Mouse (Mus musculus) neural tube, embryonic 13.5 days (tissue): ENCODE measurements around the gene Scd3. TPM values are rescaled to one million over a fixed set of nuclear protein-coding genes. Genes with fewer than 3 reads are reported as not detected.
"Not testable (repeated sequence)": the region's sequence is repeated elsewhere in the genome, so short reads cannot be mapped to it uniquely, and the experiment has no call there.

ENCODE experiments used
- ATAC-seq: fragments of 200-750 bp; cut with Nextera tagmentation; 2 replicates; pipeline ENCODE4 v1.8.0; 2017; ENCODE audit warnings: low read depth, mild to moderate bottlenecking, moderate TSS enrichment, moderate library complexity
- H3K27ac ChIP-seq: fragments of 300-500 bp; sonication (generic); replicated peaks from 2 replicates; pipeline ENCODE4 v1.5.1; 2015; ENCODE audit warnings: moderate library complexity, mild to moderate bottlenecking, inconsistent platforms
- H3K27me3 ChIP-seq: fragments of 300-500 bp; sonication (generic); 2 replicates; pipeline ENCODE4 v1.6.1; 2015; ENCODE audit warnings: mild to moderate bottlenecking, inconsistent platforms
- H3K36me3 ChIP-seq: fragments of 300-500 bp; sonication (generic); 2 replicates; pipeline ENCODE4 v1.6.1; 2015; ENCODE audit warnings: mild to moderate bottlenecking, inconsistent platforms
- H3K4me1 ChIP-seq: fragments of 300-500 bp; sonication (generic); replicated peaks from 2 replicates; pipeline ENCODE4 v1.6.1; 2015; ENCODE audit warnings: inconsistent platforms
- H3K4me2 ChIP-seq: fragments of 300-500 bp; sonication (generic); 2 replicates; pipeline ENCODE4 v1.6.1; 2015; ENCODE audit warnings: inconsistent platforms, mild to moderate bottlenecking, moderate library complexity
- H3K4me3 ChIP-seq: fragments of 300-500 bp; sonication (generic); 2 replicates; pipeline ENCODE4 v1.5.1; 2015; ENCODE audit warnings: mild to moderate bottlenecking, inconsistent platforms
- H3K9ac ChIP-seq: fragments of 300-500 bp; sonication (generic); 2 replicates; pipeline ENCODE4 v1.6.1; 2015; ENCODE audit warnings: moderate library complexity, mild to moderate bottlenecking, inconsistent platforms
- H3K9me3 ChIP-seq: fragments of 300-500 bp; sonication (generic); 2 replicates; pipeline ENCODE4 v1.6.1; 2016; ENCODE audit warnings: inconsistent platforms
- WGBS: fragments of 180-500 bp; shearing (Covaris S2); methylation state at CpG from one replicate; pipeline ENCODE4 v1.1.7; 2015; 5-methylcytosine and 5-hydroxymethylcytosine counted together
- polyA plus RNA-seq: library from polyadenylated mRNA; unstranded; fragments of >200 nt; fragmentation: Nextera tagmentation; extraction: Ambion mirVana; gene quantifications from 2 replicates; pipeline ENCODE4 v1.2.1, GENCODE M21; 2015

Gene Scd3
- polyA plus RNA-seq, 1 experiment from 2014 or later = 2.9 TPM

DNA sequence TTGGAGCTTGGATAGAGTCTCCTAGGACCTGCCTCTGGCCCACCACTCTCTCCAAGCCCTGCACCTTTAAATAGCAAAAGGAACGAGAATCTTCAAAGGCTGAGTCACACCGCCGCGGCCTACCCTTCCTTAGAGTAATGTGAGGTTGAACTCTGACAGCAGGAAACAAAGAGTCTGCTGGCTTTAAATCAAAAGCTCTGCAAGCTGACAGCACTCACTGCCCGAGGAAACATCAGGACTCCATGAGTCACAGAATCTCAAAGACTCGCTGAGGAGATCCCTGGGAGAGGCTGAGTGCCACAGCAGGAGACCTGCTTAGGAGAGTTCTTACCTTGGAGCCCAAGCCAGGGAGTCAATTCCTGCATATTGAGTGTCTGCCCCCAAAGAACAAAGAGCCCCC is 77.7 kb downstream of the Scd3 start:
- H3K9ac ChIP-seq = no peak overlapping the region; the same call in 1 of the 2 replicates
- peaks cover 48% of the 10 kb centered on the region for H3K4me1 ChIP-seq
- no peaks in the 10 kb centered on the region for H3K9me3 ChIP-seq
- no peaks in the 10 kb centered on the region for H3K36me3 ChIP-seq
- H3K27me3 ChIP-seq = no peaks in the 10 kb centered on the region
- no peak for ATAC-seq
- 7% methylated on average over 6 of the region's 6 CpGs for WGBS
- no peak overlapping the region for H3K4me3 ChIP-seq
- peak overlapping the region; percentile 25; the same call in 1 of the 2 replicates for H3K27ac ChIP-seq
- no peak overlapping the region for H3K4me2 ChIP-seq

DNA sequence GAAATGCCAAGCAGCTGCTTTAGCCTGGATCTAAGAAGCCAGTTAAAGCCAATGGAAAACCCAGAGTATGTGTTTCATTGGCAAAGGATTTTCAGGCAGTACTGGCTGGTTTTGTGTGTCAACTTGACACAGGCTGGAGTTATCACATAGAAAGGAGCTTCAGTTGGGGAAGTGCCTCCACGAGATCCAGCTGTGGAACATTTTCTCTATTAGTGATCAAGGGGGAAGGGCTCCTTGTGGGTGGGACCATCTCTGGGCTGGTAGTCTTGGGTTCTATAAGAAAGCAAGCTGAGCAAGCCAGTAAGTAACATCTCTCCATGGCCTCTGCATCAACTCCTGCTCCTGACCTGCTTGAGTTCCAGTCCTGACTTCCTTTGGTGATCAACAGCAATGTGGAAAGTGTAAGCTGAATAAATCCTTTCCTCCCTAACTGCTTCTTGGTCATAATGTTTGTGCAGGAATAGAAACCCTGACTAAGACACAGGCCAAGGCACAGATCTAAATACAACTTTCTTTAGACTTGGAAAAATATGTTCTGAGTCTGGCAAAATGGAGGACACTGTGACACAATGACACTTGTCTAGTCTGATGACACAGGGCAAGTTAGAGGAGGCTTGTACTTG is 78.9 kb downstream of the Scd3 start:
- H3K4me2 ChIP-seq, ATAC-seq, H3K9me3 ChIP-seq, H3K36me3 ChIP-seq, H3K4me3 ChIP-seq, H3K27me3 ChIP-seq: not testable (repeated sequence)
- peaks cover 48% of the 10 kb centered on the region for H3K4me1 ChIP-seq
- H3K27ac ChIP-seq = peak overlapping the region; percentile 97
- H3K9ac ChIP-seq = 0 out of 2 replicates have a peak overlapping the region, but pooled peaks have one; percentile 26
- WGBS = 72% methylated on average over 1 of the region's 1 CpGs

DNA sequence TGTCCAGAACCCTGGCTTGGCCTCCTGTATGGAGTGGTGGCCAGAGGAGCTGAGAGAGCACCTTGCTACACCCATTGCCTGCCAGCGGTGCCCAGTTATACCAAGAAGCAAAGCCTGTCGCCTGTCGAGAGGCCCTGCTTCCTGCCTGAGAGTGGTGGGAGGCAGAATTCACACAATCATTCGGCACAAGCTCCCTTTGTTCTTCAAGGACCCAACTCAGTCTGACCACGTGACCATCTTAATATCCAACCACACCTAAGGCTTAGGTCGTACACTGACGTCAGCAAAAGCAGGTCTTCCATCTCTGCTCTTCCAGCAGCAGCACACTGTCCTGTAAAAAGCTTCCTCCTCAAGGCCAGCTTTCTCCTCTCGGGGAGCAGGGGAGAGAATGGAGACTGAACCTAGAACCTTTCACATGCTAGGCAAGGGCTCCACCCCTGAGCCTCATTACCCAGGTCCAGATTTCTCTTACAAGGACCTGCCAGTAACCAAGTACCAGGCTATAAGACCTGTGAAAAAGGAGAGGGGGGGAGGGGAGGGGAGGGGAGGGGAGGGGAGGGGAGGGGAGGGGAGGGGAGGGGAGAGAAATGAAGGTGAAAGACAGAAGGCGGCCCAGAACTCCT is 79.6 kb downstream of the Scd3 start:
- 0 out of 2 replicates have a peak overlapping the region, but pooled peaks have one; percentile 26 for H3K9ac ChIP-seq
- H3K27ac ChIP-seq = peak overlapping the region; percentile 97
- no peaks in the 10 kb centered on the region for H3K36me3 ChIP-seq
- no peaks in the 10 kb centered on the region for H3K9me3 ChIP-seq
- no peak for ATAC-seq
- H3K4me3 ChIP-seq = no peak overlapping the region
- no peak overlapping the region for H3K4me2 ChIP-seq
- no peaks in the 10 kb centered on the region for H3K27me3 ChIP-seq
- 21% methylated on average over 9 of the region's 9 CpGs for WGBS
- H3K4me1 ChIP-seq = peaks cover 48% of the 10 kb centered on the region

DNA sequence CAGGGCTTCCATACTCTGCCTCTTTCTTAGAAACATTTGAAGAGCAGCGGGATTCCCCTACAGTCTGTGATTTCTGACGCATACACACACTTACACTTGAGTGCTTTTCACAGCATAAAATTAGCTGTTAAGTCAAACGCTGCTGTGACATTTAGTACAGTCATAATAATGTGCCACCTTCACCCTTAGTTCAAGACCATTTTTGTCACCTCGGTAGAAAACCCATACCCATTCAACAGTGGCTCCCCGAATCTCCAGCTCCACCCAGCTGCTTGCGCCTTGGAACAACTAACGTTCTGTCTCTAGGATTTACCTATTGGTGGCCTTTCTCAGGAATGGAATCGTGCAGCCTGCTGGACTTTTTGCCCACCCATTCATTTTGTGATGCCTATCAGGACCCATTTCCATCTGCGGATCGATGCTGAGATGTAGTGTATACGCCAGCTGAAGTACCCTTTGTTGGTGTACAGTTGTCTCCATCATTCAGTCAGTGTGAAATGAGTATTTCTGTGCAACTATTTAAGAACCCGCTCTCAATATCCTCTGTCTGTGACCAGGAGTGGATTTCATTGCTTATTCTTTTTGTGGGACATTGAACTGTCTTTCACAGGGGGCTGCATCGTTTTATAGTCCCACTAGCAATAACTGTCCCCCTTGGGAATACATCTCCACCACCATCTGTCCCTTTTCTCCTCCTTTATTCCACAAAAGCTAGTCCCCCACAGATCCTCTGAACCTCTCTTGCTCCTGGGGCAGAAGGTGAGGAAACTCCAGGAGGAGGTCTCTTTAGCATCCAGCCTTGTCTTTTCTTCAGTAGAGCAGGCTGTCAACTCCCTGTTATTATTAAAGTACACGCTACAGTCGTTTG is 80.3 kb downstream of the Scd3 start:
- H3K9me3 ChIP-seq = no peaks in the 10 kb centered on the region
- peaks cover 48% of the 10 kb centered on the region for H3K4me1 ChIP-seq
- H3K27ac ChIP-seq = peak overlapping the region; percentile 97
- peak overlapping the region; percentile 78 for H3K9ac ChIP-seq
- no peaks in the 10 kb centered on the region for H3K36me3 ChIP-seq
- H3K27me3 ChIP-seq = no peaks in the 10 kb centered on the region
- peak overlapping the region; percentile 90 for H3K4me2 ChIP-seq
- peak overlapping the region; percentile 48 for H3K4me3 ChIP-seq
- peak; percentile 25 for ATAC-seq
- WGBS = 19% methylated on average over 15 of the region's 15 CpGs

DNA sequence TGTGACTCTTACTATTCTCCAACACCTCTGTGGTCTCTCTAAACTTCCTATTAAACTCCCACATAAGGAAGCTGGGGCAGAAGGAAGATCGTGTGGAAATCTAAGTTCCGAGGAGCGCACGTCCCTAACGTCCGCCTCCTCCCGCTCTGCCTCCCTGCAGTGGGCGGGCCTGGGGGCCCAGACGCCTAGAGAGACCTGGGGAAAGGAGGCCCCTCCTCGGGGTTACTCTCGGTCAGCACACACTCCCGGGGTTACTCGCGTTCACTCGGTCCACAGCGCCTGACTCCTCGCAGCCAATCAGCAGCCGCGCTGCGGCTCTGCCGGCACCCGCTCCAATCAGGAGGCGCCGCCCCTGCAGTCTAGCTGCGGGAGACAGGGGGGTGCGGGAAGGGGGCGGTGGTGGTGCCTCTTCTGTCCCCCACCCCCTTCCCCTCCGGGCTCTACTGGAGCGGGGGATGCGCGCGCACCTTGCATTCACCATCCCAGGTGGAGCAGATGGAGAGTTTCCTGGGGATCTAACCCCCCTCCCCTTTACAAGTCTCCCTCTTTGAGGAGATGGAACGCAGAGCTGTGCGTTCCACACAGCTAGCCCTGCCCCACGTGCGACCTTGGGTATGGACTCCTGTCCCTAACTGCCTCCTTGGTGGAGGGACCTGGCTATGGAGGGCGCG is 81.1 kb downstream of the Scd3 start:
- H3K27ac ChIP-seq = peak overlapping the region; percentile 97
- H3K4me1 ChIP-seq = peaks cover 48% of the 10 kb centered on the region
- 0% methylated on average over 38 of the region's 38 CpGs for WGBS
- H3K36me3 ChIP-seq = no peaks in the 10 kb centered on the region
- peak overlapping the region; percentile 78 for H3K9ac ChIP-seq
- H3K4me3 ChIP-seq = peak overlapping the region; percentile 48
- peak; percentile 98 for ATAC-seq
- no peaks in the 10 kb centered on the region for H3K9me3 ChIP-seq
- H3K4me2 ChIP-seq = peak overlapping the region; percentile 90
- no peaks in the 10 kb centered on the region for H3K27me3 ChIP-seq

DNA sequence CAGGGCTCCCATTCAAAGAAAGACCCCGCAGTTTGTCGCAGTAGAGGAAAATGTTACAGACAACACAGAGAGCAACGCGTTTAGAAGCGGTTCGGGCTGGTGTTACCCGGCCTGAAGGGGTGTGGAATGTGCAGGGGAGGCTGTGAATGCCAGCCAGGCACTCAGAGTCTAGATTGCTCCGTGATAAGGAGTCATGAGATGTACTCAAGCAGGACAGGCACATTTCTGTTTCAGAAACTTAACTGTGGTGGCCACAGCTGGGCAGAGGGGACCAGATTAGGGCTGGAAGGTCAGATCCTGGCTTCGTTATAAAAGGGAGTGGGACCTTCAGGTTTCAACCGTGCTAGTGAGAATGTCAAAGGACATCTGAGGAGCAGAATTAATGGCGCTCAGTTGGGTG is 81.7 kb downstream of the Scd3 start:
- Histone ChIP-seq H3K36me3 (no peaks in the 10 kb centered on the region), H3K4me1 (peaks cover 48% of the 10 kb centered on the region), H3K27me3 (no peaks in the 10 kb centered on the region), H3K4me3 (peak overlapping the region; percentile 48), H3K27ac (peak overlapping the region; percentile 97), H3K9ac (peak overlapping the region; percentile 78), H3K4me2 (peak overlapping the region; percentile 90), H3K9me3 (no peaks in the 10 kb centered on the region)
- ATAC-seq = peak; percentile 71
- WGBS = 3% methylated on average over 11 of the region's 11 CpGs

DNA sequence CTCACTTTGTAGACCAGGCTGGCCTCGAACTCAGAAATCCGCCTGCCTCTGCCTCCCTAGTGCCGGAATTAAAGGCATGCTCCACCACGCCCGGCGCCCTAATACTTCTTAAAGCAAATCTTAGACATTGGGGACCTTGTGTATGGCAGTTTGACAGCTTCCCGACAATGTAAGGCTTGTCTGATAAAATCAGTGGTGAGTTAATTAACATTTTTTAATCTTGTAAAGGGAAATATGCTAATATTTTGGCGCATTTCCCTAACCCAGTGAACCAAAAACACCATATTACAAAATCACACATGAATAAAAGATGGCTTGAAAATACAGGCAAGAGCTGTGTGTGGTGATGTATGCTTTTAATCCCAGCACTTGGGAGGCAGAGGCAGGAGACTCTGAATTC is 82.5 kb downstream of the Scd3 start:
- 93% methylated on average over 8 of the region's 8 CpGs for WGBS
- no peak overlapping the region for H3K27ac ChIP-seq
- no peak for ATAC-seq
- H3K9ac ChIP-seq = no peak overlapping the region
- peaks cover 43% of the 10 kb centered on the region for H3K4me1 ChIP-seq
- H3K4me2 ChIP-seq = no peak overlapping the region
- H3K36me3 ChIP-seq = no peaks in the 10 kb centered on the region
- no peaks in the 10 kb centered on the region for H3K9me3 ChIP-seq
- H3K4me3 ChIP-seq = no peak overlapping the region
- no peaks in the 10 kb centered on the region for H3K27me3 ChIP-seq

DNA sequence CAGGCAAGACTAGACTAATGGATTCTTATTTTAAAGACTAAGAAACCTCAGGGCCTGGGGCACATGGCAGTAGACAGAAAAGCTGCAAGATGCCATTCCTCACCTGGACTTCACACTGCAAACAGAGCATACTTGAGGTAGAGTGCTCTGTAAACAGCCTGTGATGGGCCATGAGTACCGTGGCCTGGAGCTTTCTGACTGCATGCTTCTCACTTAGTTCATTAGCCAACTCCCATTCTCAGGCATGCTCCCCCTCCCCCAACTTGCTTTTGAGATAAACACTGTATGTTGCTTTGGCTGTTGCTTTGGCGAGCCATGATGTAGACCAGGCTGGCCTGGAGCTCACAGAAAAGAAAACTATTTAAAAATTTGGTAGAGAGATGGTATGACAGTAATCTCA is 83.0 kb downstream of the Scd3 start:
- no peaks in the 10 kb centered on the region for H3K9me3 ChIP-seq
- H3K27ac ChIP-seq = no peak overlapping the region
- H3K4me3 ChIP-seq = no peak overlapping the region
- WGBS = 60% methylated on average over 2 of the region's 2 CpGs
- no peak for ATAC-seq
- no peak overlapping the region for H3K9ac ChIP-seq
- H3K4me1 ChIP-seq = peaks cover 41% of the 10 kb centered on the region
- no peaks in the 10 kb centered on the region for H3K27me3 ChIP-seq
- no peaks in the 10 kb centered on the region for H3K36me3 ChIP-seq
- no peak overlapping the region for H3K4me2 ChIP-seq

DNA sequence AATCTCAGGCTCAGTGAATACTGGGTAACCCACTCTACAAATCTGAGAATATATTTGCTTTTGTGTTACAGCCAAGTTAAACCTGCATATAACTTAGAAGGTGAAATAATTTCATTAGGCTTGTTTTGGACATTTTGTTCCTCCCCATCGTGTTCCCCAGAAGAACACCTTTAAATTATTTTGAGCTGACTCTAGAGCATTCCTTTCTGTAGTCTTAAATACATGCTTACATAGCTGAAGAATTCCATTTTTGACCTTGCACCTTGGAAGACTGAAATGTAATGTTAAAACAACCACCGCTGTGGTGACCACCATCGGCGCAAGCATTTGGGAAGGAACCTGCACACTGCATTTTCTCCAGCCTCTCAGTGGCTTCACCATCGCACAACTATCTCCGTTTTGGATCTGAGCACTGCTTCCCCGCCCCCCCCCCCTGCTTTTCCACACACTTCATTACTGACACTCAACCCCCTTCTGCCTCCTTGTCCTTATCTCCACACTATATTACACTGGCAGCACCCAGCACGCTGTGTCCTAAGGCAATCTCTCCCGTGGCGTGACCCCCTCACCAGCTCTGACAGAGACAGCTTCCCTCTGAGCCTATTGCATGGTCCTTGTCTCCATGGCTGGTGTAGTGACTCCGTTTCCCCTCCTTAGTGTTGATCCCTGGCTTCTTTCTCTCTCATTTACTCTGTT is 84.5 kb downstream of the Scd3 start:
- H3K4me2 ChIP-seq = no peak overlapping the region
- no peak overlapping the region for H3K9ac ChIP-seq
- H3K9me3 ChIP-seq = no peaks in the 10 kb centered on the region
- WGBS = 83% methylated on average over 11 of the region's 11 CpGs
- H3K4me1 ChIP-seq = peaks cover 44% of the 10 kb centered on the region
- H3K27me3 ChIP-seq = no peaks in the 10 kb centered on the region
- H3K4me3 ChIP-seq = no peak overlapping the region
- ATAC-seq = no peak
- H3K36me3 ChIP-seq = no peaks in the 10 kb centered on the region
- no peak overlapping the region for H3K27ac ChIP-seq

DNA sequence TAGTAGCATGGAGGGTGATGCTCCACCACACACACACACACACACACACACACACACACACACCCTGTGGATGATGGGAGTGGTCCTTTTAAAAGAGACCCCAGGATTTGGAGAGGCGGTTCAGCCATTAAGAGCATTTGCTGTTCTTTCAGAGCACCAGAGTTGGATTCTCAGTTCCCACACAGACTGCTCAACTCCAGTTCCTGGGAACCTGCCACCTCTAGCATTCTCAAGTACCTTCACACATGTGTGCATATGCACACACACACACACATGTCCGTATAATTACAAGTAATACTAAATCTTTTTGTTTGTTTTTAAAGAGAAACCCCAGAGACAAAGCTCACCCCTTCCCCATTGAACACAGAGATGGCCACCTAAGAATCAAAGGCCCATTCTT is 89.0 kb downstream of the Scd3 start:
- no peaks in the 10 kb centered on the region for H3K27me3 ChIP-seq
- H3K36me3 ChIP-seq = peaks cover 18% of the 10 kb centered on the region
- H3K4me2 ChIP-seq = peak overlapping the region; percentile 100
- no peaks in the 10 kb centered on the region for H3K9me3 ChIP-seq
- ATAC-seq = no peak
- H3K27ac ChIP-seq = peak overlapping the region; percentile 99
- 73% methylated on average over 2 of the region's 2 CpGs for WGBS
- H3K4me3 ChIP-seq = 0 out of 2 replicates have a peak overlapping the region, but pooled peaks have one; percentile 97
- H3K4me1 ChIP-seq = peaks cover 49% of the 10 kb centered on the region
- H3K9ac ChIP-seq = no peak overlapping the region

DNA sequence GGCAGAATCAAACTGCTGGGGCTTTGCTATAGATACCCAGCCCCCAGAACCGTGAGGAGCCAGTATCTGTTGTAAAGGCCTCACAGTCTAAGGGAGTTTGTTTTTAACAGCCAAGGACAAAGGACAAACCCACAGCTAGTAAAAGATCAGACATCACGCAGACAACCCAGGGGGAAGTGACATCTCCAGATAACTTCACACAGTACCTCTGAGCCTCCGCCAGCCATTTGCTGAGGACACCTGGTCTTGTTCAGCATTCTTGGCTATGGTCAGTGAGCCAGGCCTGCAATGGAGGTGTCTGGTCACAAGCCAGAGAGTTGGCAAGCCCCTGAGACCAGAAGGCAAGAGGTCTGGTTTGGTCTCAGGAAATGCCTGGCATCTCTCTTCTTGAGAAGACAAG is 89.4 kb downstream of the Scd3 start:
- peak overlapping the region; percentile 99 for H3K27ac ChIP-seq
- H3K36me3 ChIP-seq = peaks cover 22% of the 10 kb centered on the region
- no peaks in the 10 kb centered on the region for H3K9me3 ChIP-seq
- H3K9ac ChIP-seq = peak overlapping the region; percentile 76
- peaks cover 53% of the 10 kb centered on the region for H3K4me1 ChIP-seq
- no peaks in the 10 kb centered on the region for H3K27me3 ChIP-seq
- ATAC-seq = no peak
- peak overlapping the region; percentile 100 for H3K4me2 ChIP-seq
- WGBS = 41% methylated on average over 3 of the region's 3 CpGs
- peak overlapping the region; percentile 97 for H3K4me3 ChIP-seq
